Mouse (Mus musculus) cerebellum, adult 9-10 months (tissue): ENCODE results near the gene Pdgfra.
A peak's percentile ranks its signal among the peaks of the same experiment; 100 is the strongest.

Source experiments
- DNase-seq: peaks from one replicate; pipeline ENCODE4 v3.0.0; 2022

Pdgfra gene

DNA sequence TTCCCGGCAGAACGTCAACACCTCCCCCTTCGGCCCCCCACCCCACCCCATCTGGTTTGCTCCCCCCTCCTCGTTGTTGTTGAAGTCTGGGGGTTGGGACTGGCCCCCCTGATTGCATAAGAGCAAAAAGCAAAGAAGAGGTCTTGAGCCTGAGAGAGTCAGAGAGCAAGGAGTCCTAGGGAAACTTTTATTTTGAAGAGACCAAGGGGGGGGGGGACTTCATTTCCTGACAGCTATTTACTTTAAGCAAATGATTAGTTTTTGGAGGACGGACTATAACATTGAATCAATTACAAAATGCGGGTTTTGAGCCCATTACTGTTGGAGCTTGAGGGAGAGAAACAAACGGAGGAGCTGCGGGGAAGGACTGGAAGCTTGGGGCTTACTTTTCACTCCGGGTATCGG, at the start of gene Pdgfra:
Gene Pdgfra (plus strand): TSS at position 272 of the 405 bp plus-strand sequence.
- DNase-seq = no peak

DNA sequence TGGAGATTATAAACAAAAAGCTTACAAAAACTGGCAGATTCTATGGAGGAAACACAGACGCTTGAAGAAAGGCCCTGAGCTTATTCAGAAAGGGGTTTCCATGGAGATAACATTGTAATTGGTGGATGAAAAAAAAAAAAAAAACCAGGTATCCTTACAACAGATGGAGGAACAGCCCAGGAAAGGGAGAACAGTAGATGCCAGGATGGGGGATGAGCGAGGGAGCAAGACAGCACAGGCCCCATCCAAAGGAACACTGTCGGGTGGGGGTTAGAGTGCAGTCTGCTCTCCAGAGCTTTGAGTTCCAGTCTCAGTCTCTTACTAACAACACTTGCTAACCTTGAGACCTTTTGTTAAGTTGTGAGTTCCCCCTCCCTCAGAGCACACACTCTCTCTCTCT, 45.6 kb upstream of the Pdgfra start:
- no peak for DNase-seq

DNA sequence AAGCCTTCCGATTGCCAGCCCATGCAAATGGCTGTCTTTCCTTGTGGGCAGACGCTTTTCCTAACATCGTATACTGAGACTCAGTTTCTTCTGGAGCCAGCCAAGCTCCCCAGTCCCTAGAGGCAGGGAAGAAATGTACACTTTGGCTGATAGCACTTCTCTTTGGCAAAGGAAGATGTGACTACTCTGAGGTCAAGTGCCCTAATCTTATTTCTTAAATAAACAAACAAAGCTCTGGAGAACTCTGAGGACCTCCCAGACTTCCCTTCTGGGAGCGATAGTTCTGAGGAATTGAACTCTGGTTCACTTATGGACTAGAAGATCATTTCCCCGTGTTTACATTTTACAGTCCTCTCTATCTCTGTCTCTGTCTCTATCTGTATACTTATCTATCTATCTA, 42.7 kb upstream of the Pdgfra start:
- no peak for DNase-seq

DNA sequence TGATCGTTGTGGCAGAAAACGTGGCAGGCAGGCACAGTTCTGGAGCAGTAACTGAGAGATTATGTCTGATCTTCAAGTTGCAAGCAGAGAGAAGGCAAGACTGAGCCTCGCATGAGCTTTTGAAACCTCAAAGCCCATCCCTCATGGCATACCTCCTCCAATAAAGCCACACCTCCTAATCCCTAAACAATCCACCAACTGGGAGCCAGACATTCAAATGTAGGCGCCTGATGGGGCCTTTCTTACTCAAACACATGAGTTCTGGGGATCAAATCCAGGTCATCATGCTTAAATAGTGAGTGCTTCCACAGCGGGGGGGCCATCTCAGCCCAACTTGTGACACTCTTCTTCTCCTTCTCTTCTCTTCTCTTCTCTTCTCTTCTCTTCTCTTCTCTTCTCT, 40.3 kb upstream of the Pdgfra start:
- DNase-seq = no peak

DNA sequence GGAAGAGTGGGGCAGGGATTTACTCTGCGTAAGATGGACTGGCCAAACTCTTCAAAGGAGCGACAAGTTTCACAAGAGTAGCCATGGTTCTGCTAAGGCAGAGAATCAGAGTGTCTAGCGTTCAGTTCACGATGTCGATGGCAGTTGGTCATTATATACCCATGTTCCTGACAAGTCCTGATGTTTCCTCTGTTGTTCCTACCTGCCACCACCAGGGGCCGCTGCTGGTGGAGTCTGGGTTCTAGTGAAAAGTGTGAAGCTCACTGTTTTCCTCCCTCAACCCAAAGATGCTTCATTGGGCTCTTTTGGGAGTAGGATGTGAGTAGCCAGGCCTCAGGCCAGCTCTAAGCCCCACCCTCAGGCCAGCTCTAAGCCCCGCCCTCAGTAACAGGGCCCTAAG, 33.3 kb upstream of the Pdgfra start:
- no peak for DNase-seq

DNA sequence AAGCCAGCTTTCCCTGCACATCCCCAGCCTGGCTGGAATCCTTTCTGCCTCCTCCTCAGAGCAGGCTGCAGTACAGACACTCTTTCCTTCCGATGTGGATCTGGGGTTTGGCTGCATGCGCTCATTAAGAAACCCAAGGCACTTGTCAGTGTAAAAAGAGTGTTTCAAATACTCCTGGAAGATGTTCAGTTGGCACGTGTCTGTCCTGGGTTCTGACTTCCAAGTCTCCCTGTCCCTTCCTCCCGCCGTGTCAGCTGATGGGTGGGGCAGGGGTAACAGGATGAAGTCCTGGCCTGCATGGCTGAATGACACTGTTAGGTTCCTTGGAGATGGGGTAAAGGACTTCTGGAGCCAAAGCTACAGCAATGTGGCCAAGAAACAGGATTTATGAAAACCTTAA, 30.4 kb upstream of the Pdgfra start:
- no peak for DNase-seq

DNA sequence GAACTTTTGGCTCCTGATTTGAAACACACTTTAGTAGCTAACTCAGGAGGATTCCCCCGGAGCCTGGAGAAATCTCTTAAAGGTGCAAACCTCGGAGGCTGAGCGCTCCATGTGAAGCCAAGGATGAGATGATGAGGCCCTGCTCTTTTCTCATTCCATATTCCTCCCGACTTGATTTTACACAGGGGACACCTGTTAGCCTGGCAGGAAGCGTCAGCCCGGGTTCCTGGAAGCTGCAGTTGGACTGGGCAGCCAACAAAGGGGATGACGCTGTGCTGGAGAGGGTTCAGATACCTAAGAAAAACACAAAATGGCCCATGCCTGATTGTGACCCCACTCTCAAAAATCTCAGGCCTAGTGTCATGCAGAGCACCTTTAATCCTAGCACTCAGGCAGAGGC, 17.4 kb upstream of the Pdgfra start:
- no peak for DNase-seq

DNA sequence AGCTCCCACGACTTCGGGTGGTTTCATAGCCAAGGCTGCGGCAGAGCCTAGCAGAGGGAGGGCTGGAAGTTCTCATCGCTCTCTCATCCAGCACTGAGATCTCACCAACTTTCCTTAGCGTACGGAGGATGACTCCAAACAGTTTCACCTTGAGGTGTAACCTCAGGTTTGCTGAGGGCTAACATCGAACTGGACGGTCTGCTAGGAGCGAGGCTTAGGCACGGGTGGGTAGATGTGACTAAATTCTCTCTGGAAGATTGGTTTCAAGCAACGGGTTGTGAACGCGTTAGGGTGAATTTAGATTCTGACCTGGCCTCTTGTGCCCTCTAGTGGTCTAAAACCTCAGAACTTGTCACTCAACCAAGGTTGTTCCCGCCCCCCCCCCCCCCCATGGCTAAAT, 9.0 kb upstream of the Pdgfra start:
- peak; percentile 62 for DNase-seq

DNA sequence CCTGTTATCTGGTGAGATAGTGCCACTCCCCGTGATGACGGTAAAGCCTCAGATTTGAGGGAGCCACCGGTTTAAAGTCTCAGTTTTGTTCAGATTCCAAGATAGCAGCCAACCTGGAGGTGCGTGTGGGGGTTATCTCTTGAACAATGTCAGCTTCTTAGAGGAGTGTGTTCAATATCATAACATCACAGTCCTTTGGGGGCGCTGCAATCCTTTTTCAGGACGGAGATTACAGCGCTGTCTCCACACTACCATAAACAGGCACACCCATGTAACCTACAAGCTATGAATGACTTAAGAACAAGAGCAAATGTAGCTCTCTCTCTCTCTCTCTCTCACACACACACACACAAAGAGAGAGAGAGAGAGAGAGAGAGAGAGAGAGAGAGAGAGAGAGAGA, 8.3 kb upstream of the Pdgfra start:
- no peak for DNase-seq

DNA sequence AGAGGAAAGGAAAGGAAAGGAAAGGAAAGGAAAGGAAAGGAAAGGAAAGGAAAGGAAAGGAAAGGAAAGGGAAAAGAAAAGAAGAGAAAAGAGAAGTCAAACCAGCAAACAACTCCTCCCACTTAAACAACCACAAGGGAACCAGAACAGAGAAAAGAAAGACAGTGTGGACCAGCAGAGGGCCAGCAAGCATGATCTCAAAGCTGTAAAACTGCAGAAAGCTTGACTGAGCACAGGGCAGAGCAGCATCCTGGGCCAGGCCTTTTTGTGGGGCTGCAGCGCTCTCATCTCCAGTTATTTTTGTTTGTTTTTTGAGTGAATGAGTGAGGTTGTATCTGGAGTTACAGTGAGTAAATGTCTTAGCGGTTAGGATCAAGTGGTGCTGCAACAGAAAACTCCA, 6.8 kb upstream of the Pdgfra start:
- no peak for DNase-seq

DNA sequence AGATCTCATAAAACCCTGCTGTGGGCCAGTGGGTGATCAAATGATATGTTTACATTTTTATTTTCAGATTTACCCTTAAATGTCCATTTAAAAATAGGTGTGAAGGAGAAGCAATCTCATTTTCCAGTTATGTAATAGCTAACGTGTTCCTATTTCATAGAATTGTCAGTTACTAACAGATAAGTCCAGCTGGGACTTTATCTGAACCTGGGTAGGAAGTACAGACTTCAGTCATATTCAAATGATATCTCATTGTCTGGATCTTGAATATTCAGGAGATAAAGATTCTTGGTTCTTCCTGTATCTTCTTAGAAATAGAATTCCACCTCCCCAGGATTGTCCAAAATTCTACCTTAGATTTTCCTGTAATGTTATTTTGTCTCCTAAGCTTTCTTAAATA, 5.6 kb upstream of the Pdgfra start:
- no peak for DNase-seq

DNA sequence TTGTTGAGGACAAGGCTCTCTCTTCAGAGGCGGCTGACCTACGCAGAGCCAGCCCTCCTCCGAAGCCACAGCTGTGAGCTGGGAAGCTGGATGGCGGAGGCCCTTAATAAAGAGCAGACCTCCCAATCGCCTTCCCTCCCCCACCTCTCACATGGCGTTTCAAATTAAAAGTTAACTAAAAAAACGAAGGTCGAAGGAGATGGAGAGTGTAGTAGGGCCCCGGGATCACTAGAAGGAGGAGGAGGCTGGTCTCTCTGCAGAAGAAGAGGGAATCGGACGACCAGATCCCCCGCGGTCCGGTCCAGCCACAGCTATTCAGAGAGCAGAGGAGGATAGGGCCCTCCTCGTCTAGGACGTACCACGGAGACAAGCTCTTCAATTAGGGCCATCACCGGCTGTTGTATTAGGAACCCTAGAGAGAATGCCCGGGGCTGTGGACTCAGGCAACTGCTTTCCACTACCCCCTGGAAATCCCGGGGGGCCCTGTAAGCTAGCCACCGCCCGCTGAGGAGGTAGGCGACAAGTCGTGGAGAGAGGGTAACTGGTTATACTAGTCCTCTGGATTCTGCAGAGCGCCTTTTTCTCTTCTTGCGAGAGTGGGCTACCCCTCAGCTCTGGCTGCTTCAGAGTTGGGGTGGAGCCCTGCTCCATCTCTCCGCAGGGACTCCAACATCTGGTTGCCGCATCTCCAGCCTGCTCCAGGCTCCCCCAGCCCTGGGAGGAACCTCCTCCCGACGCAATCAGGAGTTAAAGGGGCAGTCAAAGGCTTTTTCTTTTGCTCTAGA, 3.6 kb upstream of the Pdgfra start:
- no peak for DNase-seq

DNA sequence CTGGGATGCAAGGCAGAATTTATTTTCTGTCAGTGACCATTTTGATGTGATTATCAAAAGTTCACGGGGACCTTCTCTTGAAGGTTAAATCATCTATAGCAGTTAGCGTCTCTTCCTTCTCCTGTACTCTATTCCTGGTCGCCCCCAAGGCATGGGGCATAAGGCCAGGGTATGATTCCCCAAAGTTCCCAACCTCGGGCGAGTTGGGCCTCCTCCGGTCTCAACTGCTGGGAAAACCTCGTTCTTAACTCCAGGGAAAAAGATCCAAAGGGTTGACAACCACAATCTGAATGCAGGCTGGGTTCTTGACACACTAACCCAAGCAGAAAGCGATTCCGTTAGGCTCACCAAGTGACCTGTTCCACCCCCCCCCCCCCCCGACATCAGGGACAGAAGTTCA, 2.7 kb upstream of the Pdgfra start:
- no peak for DNase-seq

DNA sequence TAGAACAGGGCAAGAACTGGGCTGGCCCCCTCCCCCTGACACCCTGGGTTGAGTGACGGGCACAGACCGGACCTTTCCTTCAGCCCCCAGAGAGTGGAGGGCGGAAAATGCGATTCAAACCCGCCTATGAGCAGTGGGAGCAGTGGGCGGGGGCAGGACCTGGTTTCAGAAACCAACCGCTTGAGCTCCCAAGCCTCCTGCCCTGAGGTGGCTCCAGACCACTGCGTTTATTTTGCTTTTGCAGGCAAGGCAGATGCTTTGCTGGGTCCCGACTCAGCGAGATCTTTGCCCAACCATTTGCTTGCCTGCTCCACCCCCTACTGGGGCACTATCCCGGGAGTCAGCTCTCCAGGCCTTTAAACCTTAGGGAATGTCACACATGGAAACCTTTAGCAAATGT, 2.2 kb upstream of the Pdgfra start:
- DNase-seq = no peak

DNA sequence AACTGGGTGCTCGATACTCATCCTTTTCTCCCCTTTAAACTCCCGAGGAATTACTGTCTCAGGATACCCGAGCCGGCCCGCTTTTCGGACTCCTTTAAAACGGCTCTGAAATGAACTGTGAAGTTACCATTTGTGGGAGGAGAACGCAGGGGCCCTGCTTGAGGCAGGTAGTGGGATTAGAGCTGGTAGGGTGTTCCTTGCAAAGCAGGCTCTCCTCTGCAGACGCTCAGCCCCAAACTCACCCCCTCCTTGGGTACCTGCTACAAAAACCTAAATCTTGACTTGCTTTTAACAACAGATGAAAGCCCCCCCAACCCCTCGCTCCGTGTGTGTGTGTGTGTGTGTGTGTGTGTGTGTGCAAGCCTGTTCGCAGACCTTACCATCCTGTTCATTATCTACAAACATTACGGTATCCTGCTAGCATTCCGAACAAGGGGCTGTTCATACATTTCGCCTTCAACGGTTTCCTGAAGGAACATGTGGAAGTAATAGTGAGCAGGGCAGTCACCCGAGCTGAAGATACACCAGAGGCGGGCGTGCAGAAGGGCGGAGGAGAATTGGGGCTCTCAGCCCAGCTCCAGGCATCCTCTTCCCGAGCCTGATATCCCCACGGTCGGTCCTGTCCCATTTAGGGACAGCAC, 1.6 kb upstream of the Pdgfra start:
- no peak for DNase-seq

DNA sequence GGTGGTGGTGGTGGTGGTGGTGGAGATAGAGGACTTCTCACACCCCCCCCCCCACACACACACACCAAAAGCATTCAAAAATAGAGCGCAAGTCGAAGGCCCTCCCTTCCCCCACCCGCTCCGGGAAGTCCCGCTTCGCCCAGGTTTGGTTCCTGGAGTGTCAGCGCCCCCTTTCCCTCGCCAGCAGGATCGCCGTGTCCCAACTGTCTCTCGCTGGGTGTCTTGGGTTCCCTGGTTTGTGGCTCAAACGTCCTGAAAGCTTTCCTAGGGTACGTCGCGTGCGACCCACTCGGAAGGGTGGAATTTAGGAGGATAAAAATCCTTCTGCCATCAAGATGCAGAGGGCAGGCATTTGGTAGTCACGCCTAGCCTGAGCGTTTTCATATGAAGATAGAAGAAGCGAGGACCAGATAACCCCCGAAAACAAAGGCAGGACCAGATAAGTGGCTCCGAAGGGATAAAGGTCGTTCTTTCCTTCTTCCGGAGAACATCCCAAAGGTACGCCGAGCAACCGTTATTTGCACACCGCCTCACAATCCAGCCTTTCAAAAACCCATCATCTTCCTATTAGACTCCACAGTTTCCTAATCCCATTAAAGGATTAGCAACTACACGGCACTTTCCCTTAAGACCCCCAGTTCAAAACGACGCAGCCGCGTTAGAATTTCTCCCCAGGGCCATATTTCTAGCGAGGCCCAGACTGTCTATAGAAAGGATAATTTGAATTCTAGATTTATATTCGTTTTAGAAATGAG, 769 bp upstream of the Pdgfra start:
- no peak for DNase-seq

DNA sequence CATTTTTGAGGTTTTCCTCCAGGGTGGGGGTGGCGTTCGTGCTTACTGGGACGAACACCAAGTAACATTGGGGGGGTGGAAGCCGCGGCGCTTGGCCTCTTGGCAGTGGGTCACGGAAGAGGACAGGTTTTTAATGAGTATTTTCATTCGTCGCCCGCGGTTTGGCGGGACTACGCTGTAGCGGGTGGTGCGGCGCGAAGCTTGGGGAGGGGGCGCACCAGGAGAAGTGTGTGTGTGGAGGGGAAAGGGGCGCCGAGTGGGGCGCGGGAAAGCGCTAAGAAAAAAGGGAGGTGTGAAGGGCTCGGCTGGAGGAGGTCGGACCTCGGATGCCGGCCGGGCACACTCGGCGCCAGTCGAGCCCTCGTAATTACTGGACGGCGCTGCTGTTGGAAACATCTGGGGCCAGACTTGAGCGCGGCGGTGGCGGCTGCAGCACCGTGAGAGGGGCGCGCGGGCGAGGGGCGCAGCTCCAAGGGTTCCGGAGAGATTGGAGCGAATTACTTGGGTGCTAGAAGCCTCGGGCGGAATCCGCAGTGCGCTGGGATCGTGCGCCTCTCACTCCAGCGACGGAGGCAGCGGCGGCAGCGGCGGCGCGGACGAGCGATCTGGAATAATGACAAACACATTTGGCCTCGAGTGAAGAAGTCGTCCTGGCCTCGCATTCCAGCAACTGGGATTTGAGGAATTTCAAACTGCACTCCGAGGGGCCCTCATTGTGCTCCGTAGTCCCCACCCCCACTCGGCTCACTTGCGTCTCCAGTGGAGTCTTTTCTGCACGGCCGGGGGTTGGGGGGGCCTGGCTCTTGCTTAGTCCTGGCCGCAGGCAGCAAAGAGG, 916 bp downstream of the Pdgfra start:
- DNase-seq = no peak

DNA sequence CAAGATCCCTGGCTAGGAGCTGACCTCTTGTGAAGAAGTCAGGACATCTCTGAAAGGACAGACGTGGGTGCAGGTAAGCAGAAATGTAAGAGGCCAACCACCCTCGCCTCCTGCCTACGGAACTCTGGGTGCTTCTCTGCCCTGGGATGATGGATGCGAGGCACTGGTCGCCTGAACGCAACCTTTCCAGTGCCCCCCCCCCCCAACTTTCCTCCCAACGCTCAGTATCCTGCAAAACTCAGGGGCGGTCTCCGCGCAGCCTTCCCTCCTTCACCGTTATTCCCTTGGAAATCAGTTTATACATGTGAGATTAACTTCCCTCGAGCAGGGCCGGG, 1.5 kb downstream of the Pdgfra start:
- DNase-seq = no peak

DNA sequence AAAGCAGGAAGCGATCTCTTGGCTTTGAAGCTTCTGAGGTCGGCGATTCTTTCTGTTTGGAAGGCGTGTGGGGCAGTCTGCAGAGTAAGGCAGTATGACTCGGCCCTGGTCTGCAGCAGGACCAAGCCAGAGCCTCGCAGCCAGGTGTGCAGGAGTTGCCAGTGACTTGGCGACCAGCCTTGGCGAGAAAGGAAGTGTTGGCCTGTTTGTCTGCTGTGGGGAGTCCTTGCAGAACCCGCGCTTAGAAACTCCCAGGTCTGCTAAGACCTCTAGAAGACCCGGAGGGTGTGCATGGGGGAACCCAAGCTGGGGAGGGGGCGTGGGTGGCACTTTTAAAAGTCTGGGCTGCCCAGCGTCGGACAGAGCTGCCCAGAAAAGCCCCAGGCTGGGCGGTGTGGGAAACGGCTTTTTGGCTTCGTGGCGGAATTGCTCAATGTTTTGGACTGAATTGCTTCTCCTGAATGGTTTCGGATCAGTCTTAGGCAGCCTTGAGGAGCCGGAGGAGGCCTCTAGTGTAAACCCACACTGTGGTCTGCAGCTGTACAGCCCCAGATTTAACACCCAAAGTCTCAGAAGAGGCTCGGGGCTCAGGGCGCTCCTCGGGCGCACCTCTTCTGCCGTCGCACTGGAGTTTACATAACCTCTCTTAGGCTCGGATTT, 2.0 kb downstream of the Pdgfra start:
- no peak for DNase-seq

DNA sequence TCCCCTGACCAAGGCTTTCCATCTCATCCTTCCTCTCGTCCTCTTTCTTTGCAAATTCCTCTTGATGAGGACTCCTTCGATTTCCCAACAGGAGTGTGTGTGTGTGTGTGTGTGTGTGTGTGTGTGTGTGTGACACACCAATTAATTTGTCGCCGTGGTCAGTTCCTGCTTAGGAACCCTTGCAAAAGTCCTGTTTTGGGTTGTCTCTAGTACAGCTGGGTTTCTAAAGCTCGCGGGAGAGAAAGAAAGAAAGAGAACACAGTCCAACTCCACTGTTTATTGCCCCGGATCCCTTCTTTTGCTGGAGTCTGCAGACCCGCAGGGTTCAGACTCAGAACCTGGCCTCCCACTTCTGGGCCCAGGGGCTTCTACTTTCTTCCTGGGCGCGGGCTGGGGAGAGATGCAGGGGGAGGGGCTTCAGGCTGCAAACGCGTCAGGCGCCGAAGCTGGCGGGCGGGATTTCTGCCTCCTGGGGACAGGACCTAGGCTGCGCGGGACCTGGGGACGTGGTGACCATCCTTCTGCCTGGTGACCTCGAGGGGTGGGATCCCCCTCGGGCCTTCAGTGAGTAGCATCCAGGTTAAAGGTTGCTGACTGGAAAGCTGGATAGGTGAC, 2.6 kb downstream of the Pdgfra start:
- DNase-seq = no peak

DNA sequence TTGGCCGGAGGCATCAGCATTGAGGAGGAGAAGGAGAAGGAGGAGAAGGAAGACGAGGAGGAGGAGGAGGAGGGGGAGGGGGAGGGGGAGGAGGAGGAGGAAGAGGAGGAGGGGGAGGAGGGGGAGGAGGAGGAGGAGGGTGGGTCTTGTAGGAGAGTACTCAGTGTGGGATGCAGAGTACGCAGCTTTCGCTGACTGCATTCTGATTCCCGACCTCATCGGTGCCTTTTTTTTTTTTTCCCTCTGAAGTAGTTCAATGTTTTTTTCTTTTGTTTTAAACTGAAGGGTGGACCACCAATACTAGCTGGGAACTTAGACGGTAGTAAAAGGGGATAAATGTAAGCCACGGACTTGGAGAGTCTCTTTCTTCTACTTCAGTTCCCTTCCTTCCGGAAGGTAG, 3.2 kb downstream of the Pdgfra start:
- DNase-seq = no peak
